Mouse (Mus musculus): ENCODE measurements at regions not wholly inside any gene's neighbourhood (a gene's known extent, or its start where the extent isn't known, plus 50 kb on each side); places are given as distances from the start of the nearest gene placed in this dataset.

- Histone ChIP-seq H3K4me1 (ENCODE audit: insufficient read depth, low read depth, low read length) (no peaks in the 10 kb centered on the region), H3K27ac (ENCODE audit: low read length) (no peak overlapping the region), H3K9ac (replicated peaks; ENCODE audit: low read depth) (no peak overlapping the region), H3K4me3 (ENCODE audit: low read depth, low read length) (no peak overlapping the region), H3K36me3 (ENCODE audit: insufficient read depth, low read length) (no peaks in the 10 kb centered on the region), H3K9me3 (ENCODE audit: low read length) (no peaks in the 10 kb centered on the region), H3K4me2 (replicated peaks; ENCODE audit: low read depth, low read length) (no peak overlapping the region), H3K27me3 (replicated peaks; ENCODE audit: insufficient read depth, low read length) (no peaks in the 10 kb centered on the region)
- no peak for TF ChIP-seq CTCF (IDR thresholded peaks at IDR 0.05)
- WGBS: 79% methylated on average over 3 of the region's 3 CpGs
- ATAC-seq (no peak), DNase-seq (ENCODE audit: low spot score) (no peak)
Observed at GRCm38 (mm10) chr1:73847126-73847525, 277.1 kb downstream of the Tns1 start.

GRCm38 (mm10) chr1:73845115-73845514 is 279.1 kb downstream of the Tns1 start:
- H3K9me3 ChIP-seq (ENCODE audit: low read length): no peaks in the 10 kb centered on the region
- TF ChIP-seq CTCF (IDR thresholded peaks at IDR 0.05): no peak
- no peak overlapping the region for H3K4me3 ChIP-seq (ENCODE audit: low read depth, low read length)
- H3K9ac ChIP-seq (replicated peaks; ENCODE audit: low read depth): no peak overlapping the region
- WGBS: 59% methylated on average over 5 of the region's 5 CpGs
- no peak overlapping the region for H3K27ac ChIP-seq (ENCODE audit: low read length)
- H3K4me1 ChIP-seq (ENCODE audit: insufficient read depth, low read depth, low read length): no peaks in the 10 kb centered on the region
- ATAC-seq: peak; percentile 39; the same call in 1 of the 2 replicates
- no peaks in the 10 kb centered on the region for H3K27me3 ChIP-seq (replicated peaks; ENCODE audit: insufficient read depth, low read length)
- no peak overlapping the region for H3K4me2 ChIP-seq (replicated peaks; ENCODE audit: low read depth, low read length)
- peak; percentile 40 for DNase-seq (ENCODE audit: low spot score)
- H3K36me3 ChIP-seq (ENCODE audit: insufficient read depth, low read length): no peaks in the 10 kb centered on the region

GRCm38 (mm10) chr1:73844574-73844973 is 279.7 kb downstream of the Tns1 start:
- no peak overlapping the region for H3K4me3 ChIP-seq (ENCODE audit: low read depth, low read length)
- H3K9ac ChIP-seq (replicated peaks; ENCODE audit: low read depth): no peak overlapping the region
- no peak for TF ChIP-seq EP300 (IDR thresholded peaks at IDR 0.05)
- no peak for TF ChIP-seq CTCF (IDR thresholded peaks at IDR 0.05)
- no peaks in the 10 kb centered on the region for H3K27me3 ChIP-seq (replicated peaks; ENCODE audit: insufficient read depth, low read length)
- ATAC-seq: no peak
- DNase-seq (ENCODE audit: low spot score): no peak
- WGBS: 61% methylated on average over 3 of the region's 3 CpGs
- H3K9me3 ChIP-seq (ENCODE audit: low read length): no peaks in the 10 kb centered on the region
- no peaks in the 10 kb centered on the region for H3K36me3 ChIP-seq (ENCODE audit: insufficient read depth, low read length)
- no peaks in the 10 kb centered on the region for H3K4me1 ChIP-seq (ENCODE audit: insufficient read depth, low read depth, low read length)
- H3K4me2 ChIP-seq (replicated peaks; ENCODE audit: low read depth, low read length): no peak overlapping the region
- no peak overlapping the region for H3K27ac ChIP-seq (ENCODE audit: low read length)

- H3K9me3 ChIP-seq (ENCODE audit: low read length): no peaks in the 10 kb centered on the region
- no peak for TF ChIP-seq EP300 (IDR thresholded peaks at IDR 0.05)
- no peak for TF ChIP-seq CTCF (IDR thresholded peaks at IDR 0.05)
- H3K4me1 ChIP-seq (ENCODE audit: insufficient read depth, low read depth, low read length): no peaks in the 10 kb centered on the region
- ATAC-seq (no peak), DNase-seq (ENCODE audit: low spot score) (no peak)
- no peak overlapping the region for H3K27ac ChIP-seq (ENCODE audit: low read length)
- 62% methylated on average over 2 of the region's 2 CpGs for WGBS
- no peaks in the 10 kb centered on the region for H3K36me3 ChIP-seq (ENCODE audit: insufficient read depth, low read length)
- H3K27me3 ChIP-seq (replicated peaks; ENCODE audit: insufficient read depth, low read length): no peaks in the 10 kb centered on the region
- H3K4me3 ChIP-seq (ENCODE audit: low read depth, low read length): no peak overlapping the region
- H3K9ac ChIP-seq (replicated peaks; ENCODE audit: low read depth): no peak overlapping the region
- H3K4me2 ChIP-seq (replicated peaks; ENCODE audit: low read depth, low read length): no peak overlapping the region
Observed at GRCm38 (mm10) chr1:73839351-73839750, 284.9 kb downstream of the Tns1 start.

GRCm38 (mm10) chr1:73836680-73837079 is 287.6 kb downstream of the Tns1 start:
- Histone ChIP-seq H3K9me3 (ENCODE audit: low read length) (no peaks in the 10 kb centered on the region), H3K27me3 (replicated peaks; ENCODE audit: insufficient read depth, low read length) (no peaks in the 10 kb centered on the region), H3K4me3 (ENCODE audit: low read depth, low read length) (no peak overlapping the region), H3K9ac (replicated peaks; ENCODE audit: low read depth) (no peak overlapping the region), H3K27ac (ENCODE audit: low read length) (no peak overlapping the region), H3K4me2 (replicated peaks; ENCODE audit: low read depth, low read length) (no peak overlapping the region), H3K36me3 (ENCODE audit: insufficient read depth, low read length) (no peaks in the 10 kb centered on the region), H3K4me1 (ENCODE audit: insufficient read depth, low read depth, low read length) (no peaks in the 10 kb centered on the region)
- ATAC-seq: no peak
- no peak for DNase-seq (ENCODE audit: low spot score)
- TF ChIP-seq EP300 (IDR thresholded peaks at IDR 0.05) (no peak), CTCF (IDR thresholded peaks at IDR 0.05) (no peak)

- no peak overlapping the region for H3K4me2 ChIP-seq (replicated peaks; ENCODE audit: low read depth, low read length)
- TF ChIP-seq CTCF (IDR thresholded peaks at IDR 0.05): no peak
- TF ChIP-seq EP300 (IDR thresholded peaks at IDR 0.05): no peak
- no peaks in the 10 kb centered on the region for H3K9me3 ChIP-seq (ENCODE audit: low read length)
- 90% methylated on average over 1 of the region's 1 CpGs for WGBS
- H3K4me1 ChIP-seq (ENCODE audit: insufficient read depth, low read depth, low read length): no peaks in the 10 kb centered on the region
- H3K27me3 ChIP-seq (replicated peaks; ENCODE audit: insufficient read depth, low read length): no peaks in the 10 kb centered on the region
- H3K4me3 ChIP-seq (ENCODE audit: low read depth, low read length): no peak overlapping the region
- no peaks in the 10 kb centered on the region for H3K36me3 ChIP-seq (ENCODE audit: insufficient read depth, low read length)
- no peak overlapping the region for H3K27ac ChIP-seq (ENCODE audit: low read length)
- ATAC-seq (no peak), DNase-seq (ENCODE audit: low spot score) (no peak)
- no peak overlapping the region for H3K9ac ChIP-seq (replicated peaks; ENCODE audit: low read depth)
Observed at GRCm38 (mm10) chr1:73834566-73834965, 289.7 kb downstream of the Tns1 start.

- H3K9ac ChIP-seq (replicated peaks; ENCODE audit: low read depth): no peak overlapping the region
- no peak overlapping the region for H3K4me2 ChIP-seq (replicated peaks; ENCODE audit: low read depth, low read length)
- no peaks in the 10 kb centered on the region for H3K27me3 ChIP-seq (replicated peaks; ENCODE audit: insufficient read depth, low read length)
- 0 out of 2 replicates have a peak, but pooled peaks cover 4% of the 10 kb centered on the region for H3K4me1 ChIP-seq (ENCODE audit: insufficient read depth, low read depth, low read length)
- H3K9me3 ChIP-seq (ENCODE audit: low read length): no peaks in the 10 kb centered on the region
- no peaks in the 10 kb centered on the region for H3K36me3 ChIP-seq (ENCODE audit: insufficient read depth, low read length)
- H3K27ac ChIP-seq (ENCODE audit: low read length): no peak overlapping the region
- WGBS: 77% methylated on average over 9 of the region's 9 CpGs
- no peak overlapping the region for H3K4me3 ChIP-seq (ENCODE audit: low read depth, low read length)
- TF ChIP-seq CTCF (IDR thresholded peaks at IDR 0.05): no peak
- no peak for TF ChIP-seq EP300 (IDR thresholded peaks at IDR 0.05)
- DNase-seq (ENCODE audit: low spot score) (no peak), ATAC-seq (no peak)
Observed at GRCm38 (mm10) chr1:73830486-73831132, 293.6 kb downstream of the Tns1 start.
